Mouse (Mus musculus) kidney, postnatal 25 days (tissue): ENCODE results near the gene Traf5.
A peak's percentile ranks its signal among the peaks of the same experiment; 100 is the strongest.

Experiments used
- DNase-seq, 2 experiments: peaks; one replicate each; pipeline ENCODE4 v3.0.0; 2021; ENCODE audit warnings: mixed read lengths in 2 of 2

Traf5 gene

GRCm38 (mm10) chr1:192091806-192092772 is at the start of gene Traf5:
TSS of gene Traf5 (minus strand) at chr1:192092559.
- DNase-seq: peak; percentile 99

DNA sequence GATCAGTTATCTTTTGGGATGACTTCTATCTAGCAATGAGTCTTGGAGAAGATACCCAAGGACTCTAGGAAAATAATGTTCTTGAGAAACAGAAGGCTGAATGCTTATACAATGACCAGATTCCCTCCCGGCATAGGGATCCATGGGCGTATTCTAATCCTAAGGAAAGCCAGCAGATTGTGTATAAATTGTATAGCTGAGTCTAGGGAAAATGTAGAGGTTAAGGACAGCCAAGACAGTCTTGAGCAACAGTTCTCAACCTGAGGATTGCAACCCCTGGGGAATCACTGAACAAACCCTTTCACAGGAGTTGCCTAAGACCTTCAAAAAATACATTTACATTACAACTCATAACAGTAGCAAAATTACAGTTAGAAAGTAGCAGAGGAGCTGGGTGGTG is 48.0 kb upstream of the Traf5 start:
- DNase-seq: no peak

DNA sequence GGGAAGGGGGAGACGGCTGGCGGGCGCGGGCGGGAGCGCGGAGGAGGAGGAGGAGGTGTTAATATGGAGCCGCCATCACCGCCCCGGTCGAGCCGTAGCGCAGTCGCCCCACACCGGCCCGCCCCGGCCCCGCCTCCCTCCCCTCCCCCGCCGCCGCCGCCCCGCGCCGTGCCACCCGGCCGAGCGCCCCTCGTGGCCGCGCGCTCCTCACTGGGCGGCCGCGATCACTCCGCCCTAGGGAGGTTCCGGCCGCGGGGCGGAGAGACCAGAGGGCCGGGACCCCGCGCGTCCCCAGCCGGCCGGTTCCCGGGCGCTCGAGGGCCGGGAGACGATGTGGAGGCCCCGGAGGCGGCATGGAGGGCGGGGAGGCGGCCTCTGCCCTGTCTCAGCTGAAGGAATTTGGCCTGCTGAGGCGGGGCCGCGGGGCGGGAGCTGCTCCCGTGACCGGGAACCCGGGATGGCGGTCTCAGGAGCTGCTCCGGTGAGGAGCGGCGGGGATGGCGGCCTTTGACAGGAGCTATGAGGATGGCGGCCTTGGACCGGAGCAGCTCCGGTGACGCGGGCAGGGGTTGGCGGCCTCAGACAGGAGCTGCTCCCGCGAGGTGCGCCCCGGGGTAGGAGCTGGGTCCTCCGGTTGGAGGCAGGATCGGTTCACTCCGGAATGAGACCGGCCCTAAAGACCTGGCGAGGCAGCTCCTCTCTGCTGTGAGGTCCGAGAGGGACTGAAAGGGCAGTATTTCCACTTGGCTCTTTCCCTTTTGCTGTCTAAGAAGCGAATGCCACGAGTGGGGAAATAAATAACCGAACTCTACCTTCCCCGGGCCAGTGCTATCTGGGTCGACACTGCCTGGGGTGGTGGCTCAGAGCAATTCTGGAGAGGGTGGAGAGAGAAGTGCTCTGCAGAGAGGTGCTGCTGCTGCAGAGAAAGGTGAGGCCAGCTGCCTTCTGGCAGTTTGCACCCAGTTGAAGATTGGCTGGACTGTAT is 45.9 kb upstream of the Traf5 start, which contains the start of gene Rcor3:
Gene Rcor3, minus strand, starts transcription at position 137 of the 985 bp plus-strand sequence.
- peak; percentile 82 to 95 for DNase-seq

DNA sequence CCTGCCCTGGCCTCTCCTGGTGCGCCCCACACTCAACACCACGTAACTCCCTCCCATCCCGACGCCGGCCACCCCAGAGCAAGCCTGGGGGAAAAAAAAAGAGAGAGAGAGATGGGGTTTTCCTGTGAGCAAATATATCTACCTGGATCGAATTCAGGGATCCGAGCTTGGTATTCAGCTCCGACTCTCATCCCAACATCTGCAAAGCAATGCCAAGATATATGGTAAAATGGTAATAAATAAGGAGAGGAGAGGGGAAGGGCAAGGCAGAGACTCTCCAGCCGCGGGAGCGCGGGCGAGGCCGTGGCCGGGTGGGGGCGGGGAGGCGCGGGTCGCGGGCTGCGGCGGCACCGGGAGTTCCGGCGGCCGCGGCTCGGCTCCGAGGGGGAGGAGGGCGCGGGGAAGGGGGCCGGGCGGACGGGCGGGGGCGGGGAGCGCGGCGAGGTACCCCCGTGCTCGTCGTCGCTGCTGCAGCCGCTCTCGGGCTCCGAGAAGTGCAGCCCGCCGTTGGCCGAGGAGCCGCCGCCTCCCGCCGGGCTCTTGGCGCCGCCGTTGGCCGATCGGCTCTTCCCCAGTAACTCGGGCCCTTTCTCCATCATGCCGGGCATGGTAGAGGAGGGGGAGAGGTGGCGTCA is 45.0 kb upstream of the Traf5 start:
- DNase-seq: peak in 1 of 2 experiments; percentile 36

DNA sequence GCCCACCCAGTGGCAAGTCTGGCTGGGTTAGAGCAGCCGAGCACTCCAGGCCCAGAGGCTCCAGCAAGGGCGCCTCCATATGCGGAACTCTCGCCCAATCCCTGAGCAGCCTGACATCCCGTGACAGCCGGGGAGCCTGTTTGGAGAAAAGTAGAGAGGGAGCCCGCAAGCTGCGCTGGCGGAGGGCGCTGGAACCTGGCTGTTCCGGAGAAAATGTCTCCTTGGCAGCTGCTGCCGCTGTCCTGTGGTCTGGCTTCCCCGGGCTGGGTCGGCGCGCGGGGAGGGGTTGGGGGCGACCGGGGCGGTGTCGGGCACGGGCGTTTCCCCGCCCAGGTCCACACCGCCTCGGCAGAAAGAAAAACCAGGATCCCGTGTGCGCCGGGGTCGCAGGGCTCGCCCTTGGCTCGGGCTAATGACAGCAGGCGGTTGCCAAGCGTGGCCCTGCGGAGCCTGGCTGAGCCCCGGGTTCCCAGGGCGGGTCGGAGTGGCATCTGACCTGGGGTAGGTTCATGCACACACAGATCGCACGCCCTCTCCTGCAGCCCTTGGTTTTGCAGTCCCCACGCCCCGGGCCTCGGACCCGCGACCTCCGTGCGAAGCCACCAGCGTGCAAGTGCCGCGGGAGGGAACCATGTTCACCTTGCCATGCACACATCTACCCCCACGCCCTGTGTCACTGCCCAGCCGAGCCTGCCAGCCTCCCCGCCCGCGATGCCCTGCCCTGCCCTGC is 44.4 kb upstream of the Traf5 start:
- DNase-seq: peak; percentile 85 to 94

DNA sequence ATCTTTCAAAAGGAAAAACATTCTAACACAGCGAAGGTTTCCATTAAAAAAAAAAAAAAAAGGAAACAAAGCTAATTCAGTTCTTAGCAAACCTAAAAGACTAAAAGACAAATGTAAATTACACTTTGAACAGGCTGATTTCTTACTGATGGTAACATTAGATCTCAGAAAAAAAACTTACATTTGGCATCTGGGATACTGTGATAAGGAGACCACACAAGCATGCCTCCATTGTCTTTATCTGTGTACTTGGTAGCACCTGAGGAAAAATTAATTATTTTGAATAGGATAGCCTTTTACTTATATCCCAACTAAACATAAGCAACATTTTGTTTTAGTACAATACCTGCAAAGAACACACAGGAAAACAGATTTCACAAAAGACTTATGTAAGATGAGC is 37.8 kb upstream of the Traf5 start:
- no peak for DNase-seq

GRCm38 (mm10) chr1:192128343-192128742 is 36.0 kb upstream of the Traf5 start:
- no peak for DNase-seq

- peak; percentile 66 to 73 for DNase-seq
Observed at GRCm38 (mm10) chr1:192125761-192126160, 33.4 kb upstream of the Traf5 start.

DNA sequence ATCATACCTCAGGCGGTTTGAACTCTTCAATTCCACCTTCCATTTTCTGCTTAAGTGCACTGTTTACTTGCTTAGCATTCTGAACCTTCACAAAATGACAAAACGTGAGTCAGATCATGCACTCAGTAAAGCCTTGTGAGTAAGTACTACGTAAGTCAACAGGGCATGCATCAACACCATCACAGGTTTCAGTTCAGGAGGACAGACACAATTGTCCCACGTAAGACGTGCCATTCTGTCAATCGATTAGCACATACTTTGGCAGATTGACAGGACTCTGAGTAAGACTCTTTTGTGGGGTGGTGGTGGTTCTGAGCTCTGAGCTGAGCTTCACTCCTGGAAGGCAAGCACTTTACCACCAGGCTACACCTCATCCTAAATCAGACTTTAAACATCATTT is 23.9 kb upstream of the Traf5 start:
- no peak for DNase-seq

DNA sequence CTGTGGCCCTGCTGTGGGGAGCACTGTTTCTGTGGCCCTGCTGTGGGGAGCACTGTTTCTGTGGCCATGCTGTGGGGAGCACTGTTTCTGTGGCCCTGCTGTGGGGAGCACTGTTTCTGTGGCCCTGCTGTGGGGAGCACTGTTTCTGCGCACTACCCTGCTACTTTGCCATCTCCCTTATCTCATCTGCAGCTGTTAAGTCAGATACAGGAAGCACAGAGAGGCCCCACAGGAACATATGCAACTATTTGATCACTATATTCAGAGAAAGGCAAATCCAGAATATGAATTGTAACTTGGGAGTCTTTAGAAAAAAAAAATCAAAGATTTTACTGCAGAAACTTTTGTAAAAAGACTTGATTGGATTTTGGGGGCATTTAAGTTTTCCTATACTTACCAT is 23.0 kb upstream of the Traf5 start:
- no peak for DNase-seq

DNA sequence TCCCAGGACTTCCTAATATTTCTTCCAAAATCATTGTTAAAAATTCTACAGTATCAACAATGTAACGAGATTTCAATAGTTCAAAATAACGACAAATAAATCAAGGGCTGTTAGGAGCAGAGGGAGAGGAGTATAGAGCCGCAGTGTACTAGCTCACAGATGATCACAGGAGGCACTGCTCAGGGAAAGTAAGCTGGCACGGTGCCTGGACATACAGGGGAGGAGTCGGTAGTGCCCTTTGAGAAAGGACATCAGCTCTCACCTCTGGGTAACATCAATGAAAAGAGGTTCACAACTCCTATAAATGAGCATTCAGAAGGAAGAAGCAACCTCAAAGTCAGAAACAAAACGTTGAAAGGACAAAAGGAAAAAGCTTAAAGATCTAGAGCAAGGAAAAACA is 16.8 kb upstream of the Traf5 start:
- peak; percentile 82 to 87 for DNase-seq

- DNase-seq: peak; percentile 60 to 69
Observed at GRCm38 (mm10) chr1:192107352-192107751, 15.0 kb upstream of the Traf5 start.

DNA sequence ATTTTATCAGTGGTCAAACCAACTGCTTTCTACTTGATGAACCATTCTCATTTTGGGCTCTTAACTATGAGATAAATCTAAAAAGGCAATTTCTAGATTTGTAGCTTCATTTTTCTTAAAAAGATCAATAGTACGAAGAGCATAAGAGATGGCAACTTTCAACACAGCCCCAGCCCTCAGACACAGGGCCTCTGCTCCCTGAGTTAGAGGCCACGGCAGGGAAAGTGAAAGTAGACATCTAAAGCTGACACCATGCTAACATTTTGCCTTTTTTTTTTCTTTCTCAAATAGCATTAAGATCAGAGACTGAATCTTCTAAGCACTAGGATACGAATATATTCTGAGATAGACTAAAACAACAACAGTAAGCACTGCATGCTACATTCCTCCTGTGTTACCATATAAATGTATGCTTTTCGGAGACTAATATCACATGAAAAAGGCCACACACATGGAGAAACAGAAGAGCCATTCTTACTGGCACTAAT is 13.6 kb upstream of the Traf5 start:
- no peak for DNase-seq

DNA sequence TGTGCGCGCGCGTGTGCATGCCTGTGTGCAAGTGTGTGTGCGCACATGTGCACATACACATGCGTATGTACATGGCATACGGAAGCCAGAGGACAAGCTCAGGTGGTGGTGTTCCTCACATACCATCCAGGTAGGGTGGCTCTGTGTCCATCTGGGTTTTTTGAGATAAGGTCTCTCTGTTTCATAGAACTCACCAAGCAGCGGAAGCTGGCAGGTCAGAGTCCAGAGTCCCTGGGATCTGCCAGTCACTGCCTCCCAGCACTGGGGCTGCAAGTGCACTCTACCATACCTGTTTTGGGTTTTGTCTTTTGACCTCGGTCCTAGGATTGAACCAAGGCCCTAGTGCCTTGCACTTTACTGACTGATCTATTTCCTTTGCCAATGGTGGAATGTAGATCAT is 11.7 kb upstream of the Traf5 start:
- DNase-seq: peak; percentile 69 to 89

- DNase-seq: peak; percentile 61 to 73
Observed at GRCm38 (mm10) chr1:192103176-192103575, 10.8 kb upstream of the Traf5 start.

GRCm38 (mm10) chr1:192101359-192101758 is 9.0 kb upstream of the Traf5 start:
- DNase-seq: no peak

- no peak for DNase-seq
Observed at GRCm38 (mm10) chr1:192100742-192101141, 8.4 kb upstream of the Traf5 start.

DNA sequence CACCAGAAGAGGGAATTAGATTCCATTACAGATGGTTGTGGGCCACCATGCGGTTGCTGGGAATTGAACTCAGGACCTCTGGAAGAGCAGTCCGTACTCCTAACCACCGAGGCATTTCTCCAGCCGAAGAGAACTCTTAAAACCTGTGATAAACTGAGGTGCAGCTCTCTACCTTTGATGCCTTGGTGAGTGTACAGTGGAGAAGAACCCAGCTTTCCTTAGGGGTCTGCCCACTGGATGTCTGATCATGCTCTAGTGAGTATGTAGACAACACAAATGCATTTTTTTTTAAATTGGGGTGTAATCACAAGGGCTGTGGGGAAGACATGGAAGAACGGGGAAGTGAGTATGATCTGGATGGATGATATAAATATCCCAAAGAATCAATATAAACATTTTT is 3.3 kb upstream of the Traf5 start:
- no peak for DNase-seq

GRCm38 (mm10) chr1:192094451-192095170 is 2.3 kb upstream of the Traf5 start:
- DNase-seq: peak; percentile 78 to 93

- peak; percentile 88 to 94 for DNase-seq
Observed at GRCm38 (mm10) chr1:192092879-192093660, 711 bp upstream of the Traf5 start.
